Mouse (Mus musculus) naive thymus-derived CD4-positive, alpha-beta T cell, adult 2 months (primary cell): ENCODE measurements around the gene Npw.
A peak's percentile ranks its signal among the peaks of the same experiment; 100 is the strongest.

ENCODE experiments used
- DNase-seq: peaks from one replicate; pipeline ENCODE4 v3.0.0-alpha.2; 2011; ENCODE audit warnings: low read depth

The Npw gene

GRCm38 (mm10) chr17:24658017-24658758, at the start of gene Npw:
Gene Npw, minus strand, starts transcription at chr17:24658457.
- DNase-seq = peak; percentile 33

GRCm38 (mm10) chr17:24707801-24708425, 49.7 kb upstream of the Npw start:
- DNase-seq = peak; percentile 49

- DNase-seq = peak; percentile 94
These were observed 48.9 kb upstream of the Npw start, which contains the start of gene Tbl3 for GRCm38 (mm10) chr17:24706982-24707800. Gene Tbl3, minus strand, starts transcription at chr17:24707660.

GRCm38 (mm10) chr17:24705821-24706220, 47.6 kb upstream of the Npw start:
- no peak for DNase-seq

GRCm38 (mm10) chr17:24701251-24701650, 43.0 kb upstream of the Npw start:
- no peak for DNase-seq

- no peak for DNase-seq
These were observed 41.2 kb upstream of the Npw start for GRCm38 (mm10) chr17:24699473-24699872.

- no peak for DNase-seq
These were observed 40.5 kb upstream of the Npw start for GRCm38 (mm10) chr17:24698715-24699114.

GRCm38 (mm10) chr17:24697985-24698384, 39.7 kb upstream of the Npw start:
- no peak for DNase-seq

GRCm38 (mm10) chr17:24696011-24696697, 37.9 kb upstream of the Npw start, which contains the start of the genes Gfer and Noxo1:
Gene Gfer, minus strand, starts transcription at chr17:24696156.
Gene Noxo1, plus strand, starts transcription at chr17:24696234.
- DNase-seq = peak; percentile 87

GRCm38 (mm10) chr17:24695326-24696010, 37.2 kb upstream of the Npw start:
- DNase-seq = no peak

- no peak for DNase-seq
These were observed 34.1 kb upstream of the Npw start for GRCm38 (mm10) chr17:24692385-24692784.

GRCm38 (mm10) chr17:24689251-24690081, 31.2 kb upstream of the Npw start, which contains the start of gene Syngr3:
Gene Syngr3, minus strand, starts transcription at chr17:24689955.
- no peak for DNase-seq

- DNase-seq = no peak
These were observed 29.3 kb upstream of the Npw start for GRCm38 (mm10) chr17:24687599-24687998.

- peak; percentile 78 for DNase-seq
These were observed 28.9 kb upstream of the Npw start for GRCm38 (mm10) chr17:24687146-24687595.

GRCm38 (mm10) chr17:24686514-24686913, 28.3 kb upstream of the Npw start:
- DNase-seq = peak; percentile 65

- DNase-seq = no peak
These were observed 19.3 kb upstream of the Npw start for GRCm38 (mm10) chr17:24677500-24678080.

- DNase-seq = no peak
These were observed 18.6 kb upstream of the Npw start for GRCm38 (mm10) chr17:24676877-24677276.

- peak; percentile 88 for DNase-seq
These were observed 17.9 kb upstream of the Npw start for GRCm38 (mm10) chr17:24676187-24676586.

- no peak for DNase-seq
These were observed 16.0 kb upstream of the Npw start for GRCm38 (mm10) chr17:24674277-24674676.

GRCm38 (mm10) chr17:24672141-24672540, 13.9 kb upstream of the Npw start:
- no peak for DNase-seq
